Mouse (Mus musculus): ENCODE measurements around the gene 4931429L15Rik.

4931429L15Rik gene

GRCm38 (mm10) chr9:46327706-46328571, 8.2 kb upstream of the 4931429L15Rik start:
- DNase-seq (ENCODE audit: low spot score in 2 of 2): no peak

DNA sequence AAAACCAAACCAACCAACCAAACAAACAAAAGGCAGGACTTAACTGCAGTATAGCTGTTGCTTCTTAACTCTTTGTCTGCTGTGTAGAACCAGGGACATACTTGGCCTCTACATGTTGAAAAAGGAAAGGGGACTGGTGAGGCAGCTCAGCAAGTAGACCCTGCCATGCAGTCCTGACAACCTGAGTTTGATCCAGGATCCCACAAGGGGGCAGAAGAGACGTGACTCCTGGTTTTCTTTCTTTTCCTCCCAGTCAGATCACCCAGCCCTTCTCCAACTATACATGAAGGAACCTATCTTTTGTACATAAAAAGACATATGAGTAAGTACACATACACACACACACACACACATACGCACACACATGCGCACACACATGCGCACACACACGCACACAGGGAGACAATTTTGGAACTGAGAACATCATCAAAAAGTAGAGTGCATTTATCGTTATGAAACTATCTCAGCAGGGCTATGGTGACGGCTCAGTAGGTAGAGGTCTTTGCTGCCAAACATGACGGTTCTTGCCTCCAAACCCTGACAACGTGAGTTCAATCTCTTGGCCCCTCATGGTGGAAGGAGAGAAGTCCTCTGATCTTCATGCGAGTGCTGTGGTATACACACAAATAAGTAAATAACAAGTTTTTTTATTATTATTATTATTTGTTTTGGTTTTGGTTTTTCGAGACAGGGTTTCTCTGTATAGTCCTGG, 7.1 kb upstream of the 4931429L15Rik start:
- DNase-seq (ENCODE audit: low spot score in 2 of 2): no peak

- DNase-seq (ENCODE audit: low spot score in 2 of 2): no peak
These were observed 675 bp upstream of the 4931429L15Rik start for GRCm38 (mm10) chr9:46320461-46320860.

GRCm38 (mm10) chr9:46317957-46318356, 1.8 kb downstream of the 4931429L15Rik start:
- DNase-seq (ENCODE audit: low spot score in 2 of 2): no peak

DNA sequence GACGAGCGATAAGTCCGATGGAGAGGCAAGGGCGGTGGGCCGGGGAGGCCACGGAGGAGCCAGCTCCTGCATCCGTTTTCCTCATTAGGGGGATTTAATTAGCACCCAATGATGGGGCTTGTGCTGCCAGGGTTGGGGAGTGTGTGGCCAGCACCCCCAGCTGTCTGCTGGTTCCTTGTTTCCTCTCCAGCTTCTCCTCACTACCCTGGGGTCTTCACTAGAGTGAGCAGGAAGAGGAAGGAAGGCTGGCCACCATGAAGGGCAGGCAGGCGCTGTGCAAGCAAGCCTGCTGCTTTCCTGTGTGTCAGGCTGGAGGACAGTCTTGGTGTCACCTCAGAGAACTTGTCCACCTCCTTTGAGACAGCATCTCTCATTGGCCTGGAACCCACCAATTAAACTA, 2.9 kb downstream of the 4931429L15Rik start:
- DNase-seq (ENCODE audit: low spot score in 2 of 2): no peak

GRCm38 (mm10) chr9:46316388-46316787, 3.4 kb downstream of the 4931429L15Rik start:
- DNase-seq (ENCODE audit: low spot score in 2 of 2): no peak

GRCm38 (mm10) chr9:46315807-46316365, 3.9 kb downstream of the 4931429L15Rik start:
- no peak for DNase-seq (ENCODE audit: low spot score in 2 of 2)

DNA sequence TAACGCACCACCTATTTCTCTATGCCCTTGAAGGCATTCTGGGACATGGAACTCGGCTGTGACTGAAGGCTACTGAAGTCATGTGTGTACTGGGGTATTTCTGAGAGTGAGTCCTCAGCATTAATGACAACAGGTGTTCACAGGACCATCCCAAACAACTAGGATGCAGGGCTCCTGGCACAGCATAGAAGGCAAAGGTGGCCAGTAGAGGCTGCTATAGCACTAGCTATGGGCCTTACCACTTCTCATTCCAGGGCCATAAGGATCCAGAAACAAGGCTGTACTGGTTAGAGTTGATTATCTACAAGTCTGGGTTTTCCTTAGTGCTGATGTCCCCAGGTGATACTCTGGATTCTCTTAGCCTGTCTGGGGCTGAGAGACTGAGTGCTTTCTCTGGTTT, 4.9 kb downstream of the 4931429L15Rik start:
- DNase-seq (ENCODE audit: low spot score in 2 of 2): no peak

DNA sequence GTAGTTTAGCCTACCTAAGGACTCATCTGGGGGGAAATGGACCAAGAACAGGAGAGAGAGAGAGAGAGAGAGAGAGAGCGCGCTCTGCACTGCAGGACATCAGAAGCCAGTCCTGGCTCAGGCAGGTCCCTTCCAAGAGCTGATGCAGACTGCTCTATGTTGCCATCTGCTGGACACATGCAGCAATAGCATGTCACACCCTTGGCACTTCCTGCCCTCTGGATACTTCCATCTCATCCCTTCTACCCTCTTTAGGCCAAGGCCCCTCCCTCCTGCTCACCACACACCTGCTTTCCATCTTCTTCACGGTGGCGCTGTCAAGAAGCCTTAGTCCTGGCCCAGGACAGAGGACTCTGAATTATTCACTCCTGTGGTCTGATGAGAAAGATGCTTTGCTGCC, 5.3 kb downstream of the 4931429L15Rik start:
- DNase-seq (ENCODE audit: low spot score in 2 of 2): peak; percentile 24 to 25

- no peak for DNase-seq (ENCODE audit: low spot score in 2 of 2)
These were observed 10.7 kb downstream of the 4931429L15Rik start for GRCm38 (mm10) chr9:46309121-46309520.

DNA sequence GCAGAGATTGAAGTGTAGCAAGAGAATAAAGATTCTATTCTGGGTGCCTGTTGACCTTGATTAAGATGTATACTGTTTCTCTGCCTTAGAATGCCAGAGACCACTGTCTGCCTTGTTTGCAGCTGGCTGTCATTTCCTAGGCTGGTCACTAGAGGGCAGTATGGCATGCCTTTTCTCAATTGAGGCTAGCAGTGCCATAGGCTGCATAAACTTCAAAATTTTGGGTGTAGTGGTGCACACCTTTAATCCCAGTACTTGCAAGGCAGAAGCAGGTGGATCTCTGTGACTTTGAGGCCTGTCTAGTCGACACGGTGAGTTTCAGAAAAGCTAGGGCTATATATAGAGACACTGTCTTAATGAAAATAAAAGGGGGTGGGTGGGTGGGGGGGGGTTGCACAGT, 17.6 kb downstream of the 4931429L15Rik start:
- peak in 1 of 2 experiments; percentile 5 for DNase-seq (ENCODE audit: low spot score in 2 of 2)

DNA sequence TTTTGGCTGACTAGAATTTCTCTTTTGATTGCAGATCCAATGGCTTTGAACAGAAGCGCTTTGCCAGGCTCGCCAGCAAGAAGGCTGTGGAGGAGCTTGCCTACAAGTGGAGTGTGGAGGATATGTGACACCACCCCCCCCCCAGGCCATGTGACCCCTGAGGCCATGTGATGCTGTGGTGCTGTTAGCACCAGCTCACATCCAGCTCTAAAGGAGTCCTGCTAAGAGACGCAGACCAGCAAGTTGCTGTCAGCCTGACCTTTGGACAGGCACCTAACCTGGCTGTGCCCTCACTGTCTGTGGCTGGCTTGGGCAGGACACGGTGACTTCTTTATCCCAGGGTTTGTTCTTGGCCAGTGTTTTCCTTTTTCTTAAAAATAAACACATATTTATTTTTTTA, 21.4 kb downstream of the 4931429L15Rik start:
- DNase-seq (ENCODE audit: low spot score in 2 of 2): no peak

GRCm38 (mm10) chr9:46282631-46283436, 37.0 kb downstream of the 4931429L15Rik start, which contains the start of gene Bud13:
Bud13 (plus strand) TSS chr9:46283008.
- peak; percentile 90 to 91 for DNase-seq (ENCODE audit: low spot score in 2 of 2)

DNA sequence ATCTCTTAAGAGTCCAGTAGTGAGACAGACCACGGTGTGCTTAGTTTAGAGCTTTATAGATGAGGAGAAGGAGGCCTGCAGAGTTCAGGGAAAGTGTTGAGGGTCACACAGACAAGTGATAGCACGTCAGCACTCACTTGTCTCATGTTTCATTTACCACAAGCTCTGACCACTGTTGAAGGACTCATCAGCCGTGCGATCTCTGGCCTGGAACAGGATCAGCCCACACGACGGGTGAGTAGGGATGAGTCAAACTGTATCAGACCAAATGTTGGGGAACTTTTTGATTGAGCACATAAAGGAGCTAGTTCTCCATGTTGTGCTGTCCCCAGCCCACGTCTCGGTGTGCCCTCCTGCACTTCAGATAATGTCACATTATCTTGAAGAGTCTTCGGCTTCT, 45.3 kb downstream of the 4931429L15Rik start:
- DNase-seq (ENCODE audit: low spot score in 2 of 2): no peak

DNA sequence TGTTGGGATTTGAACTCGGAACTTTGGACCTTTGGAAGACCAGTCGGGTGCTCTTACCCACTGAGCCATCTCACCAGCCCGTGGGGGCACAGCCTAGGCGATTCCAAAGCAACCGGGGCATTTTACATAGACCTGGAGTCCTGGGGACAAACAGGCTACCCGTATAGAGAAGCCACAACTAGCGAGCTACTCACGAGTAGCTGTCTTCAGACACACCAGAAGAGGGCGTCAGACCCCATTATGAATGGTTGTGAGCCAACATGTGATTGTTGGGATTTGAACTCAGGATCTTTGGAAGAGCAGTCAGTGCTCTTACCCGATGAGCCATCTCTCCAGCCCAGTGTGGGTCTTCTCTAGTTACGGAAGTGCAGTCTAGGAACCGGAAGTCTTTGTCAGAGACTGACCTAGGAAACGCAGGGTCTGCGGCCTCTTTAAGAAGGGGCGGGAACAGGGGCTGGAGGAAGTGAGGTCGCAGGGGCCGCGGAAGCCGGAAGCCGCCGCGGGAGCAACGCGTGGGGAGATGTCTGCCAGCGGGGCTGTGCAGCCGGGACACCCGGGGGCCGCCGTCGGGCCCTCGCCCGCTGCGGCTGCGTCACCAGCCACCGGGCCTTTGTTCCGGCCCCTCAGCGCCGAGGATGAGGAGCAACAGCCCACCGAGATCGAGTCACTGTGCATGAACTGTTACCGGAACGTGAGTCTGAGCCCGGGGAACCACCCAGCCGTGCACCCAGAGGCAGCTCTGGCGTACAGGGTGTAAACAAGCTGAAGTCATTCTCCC, 46.9 kb downstream of the 4931429L15Rik start, which contains the start of gene Zpr1:
Gene Zpr1, plus strand, starts transcription at position 388 of the 778 bp plus-strand sequence.
- DNase-seq (ENCODE audit: low spot score in 2 of 2): peak; percentile 91

DNA sequence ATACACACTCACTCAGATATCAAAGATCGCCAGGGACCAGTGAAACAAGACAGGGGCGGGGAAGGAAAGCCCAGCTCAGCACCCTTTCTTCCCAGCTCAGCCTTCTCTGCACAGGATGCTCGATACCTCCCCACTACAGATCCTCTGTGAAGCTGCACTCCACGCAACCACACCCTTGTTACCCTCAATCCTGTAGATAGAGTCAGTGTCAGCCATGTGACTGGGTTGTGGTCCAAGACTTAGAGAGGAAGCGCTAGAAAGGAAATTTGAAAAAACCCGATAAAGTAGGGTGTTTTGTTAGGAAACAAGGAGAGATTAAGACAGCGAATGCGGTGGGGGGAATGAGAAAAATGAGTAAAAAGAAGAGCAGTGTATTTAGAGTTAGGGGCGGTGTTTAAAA, 47.7 kb downstream of the 4931429L15Rik start:
- no peak for DNase-seq (ENCODE audit: low spot score in 2 of 2)

GRCm38 (mm10) chr9:46270782-46271181, 49.0 kb downstream of the 4931429L15Rik start:
- DNase-seq (ENCODE audit: low spot score in 2 of 2): no peak

- no peak for DNase-seq (ENCODE audit: low spot score in 2 of 2)
These were observed 50.7 kb downstream of the 4931429L15Rik start for GRCm38 (mm10) chr9:46269125-46269524.

GRCm38 (mm10) chr9:46268343-46268873, 51.4 kb downstream of the 4931429L15Rik start, which contains the start of gene Apoa5:
Apoa5 (plus strand) TSS chr9:46268633.
- no peak for DNase-seq (ENCODE audit: low spot score in 2 of 2)

DNA sequence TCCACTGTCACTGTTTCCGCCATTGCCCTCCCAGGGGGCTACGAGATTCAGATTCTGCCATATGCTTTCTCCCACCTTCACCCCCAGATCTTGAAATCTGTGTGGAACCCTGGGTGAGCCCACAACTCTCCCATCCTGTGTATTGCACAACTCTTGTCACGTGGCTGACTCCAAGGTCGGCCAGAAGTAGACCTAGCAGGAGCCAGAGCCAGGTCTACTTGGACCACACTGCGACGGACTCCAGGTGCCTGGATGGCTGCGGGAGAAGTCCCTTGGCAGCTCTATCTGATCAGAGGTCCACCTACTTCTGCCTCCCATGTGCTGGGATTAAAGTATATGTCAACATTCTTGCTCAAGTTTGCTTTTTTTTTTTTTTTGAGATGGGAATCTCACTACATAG, 58.7 kb downstream of the 4931429L15Rik start:
- no peak for DNase-seq (ENCODE audit: low spot score in 2 of 2)
